Mouse (Mus musculus) hindbrain, postnatal 0 days (tissue): ENCODE measurements around the gene Arid1b. TPM values are rescaled to one million over a fixed set of nuclear protein-coding genes. Genes with fewer than 3 reads are reported as not detected.

Experiments
- ATAC-seq: fragments of 200-750 bp; cut with Nextera tagmentation; 2 replicates; pipeline ENCODE4 v1.8.0; 2017; ENCODE audit warnings: mild to moderate bottlenecking, moderate TSS enrichment, moderate library complexity
- DNase-seq: peaks from one replicate; pipeline ENCODE4 v3.0.0-alpha.2; 2015; ENCODE audit warnings: low spot score
- H3K27ac ChIP-seq: fragments of 300-500 bp; sonication (generic); 2 replicates; pipeline ENCODE4 v1.5.1; 2014; ENCODE audit warnings: mild to moderate bottlenecking
- H3K27me3 ChIP-seq: fragments of 300-500 bp; sonication (generic); 2 replicates; pipeline ENCODE4 v1.6.1; 2014; ENCODE audit warnings: low read length, mixed read lengths; ENCODE audit not compliant: insufficient read depth
- H3K36me3 ChIP-seq: fragments of 300-500 bp; sonication (generic); 2 replicates; pipeline ENCODE4 v1.6.1; 2014; ENCODE audit warnings: low read length, mixed read lengths; ENCODE audit not compliant: insufficient read depth
- H3K4me1 ChIP-seq: fragments of 300-500 bp; sonication (generic); 2 replicates; pipeline ENCODE4 v1.6.1; 2014; ENCODE audit warnings: antibody characterized with exemption, low read length, mixed read lengths; ENCODE audit not compliant: insufficient read depth
- H3K4me2 ChIP-seq: fragments of 300-500 bp; sonication (generic); 2 replicates; pipeline ENCODE4 v1.6.1; 2014; ENCODE audit warnings: low read depth, mild to moderate bottlenecking, low read length, moderate library complexity, mixed read lengths
- H3K4me3 ChIP-seq: fragments of 300-500 bp; sonication (generic); 2 replicates; pipeline ENCODE4 v1.5.1; 2014; ENCODE audit warnings: low read length
- H3K9ac ChIP-seq: fragments of 300-500 bp; sonication (generic); replicated peaks from 2 replicates; pipeline ENCODE4 v1.6.1; 2014; ENCODE audit warnings: mild to moderate bottlenecking, low read length, moderate library complexity, mixed read lengths
- H3K9me3 ChIP-seq: fragments of 300-500 bp; sonication (generic); 2 replicates; pipeline ENCODE4 v1.6.1; 2016; ENCODE audit warnings: low read length, mixed read lengths
- CTCF ChIP-seq: IDR thresholded peaks from 2 replicates; pipeline ENCODE4 v1.5.1; 2016; ENCODE audit warnings: antibody characterized with exemption, control low read depth, low read depth
- WGBS: fragments of 180-500 bp; shearing (Covaris S2); extraction: QIAGEN DNeasy Blood & Tissue Kit; methylation state at CpG from one replicate; pipeline ENCODE4 v1.1.7; 2014; 5-methylcytosine and 5-hydroxymethylcytosine counted together
- polyA plus RNA-seq: library from polyadenylated mRNA; unstranded; fragments of >200 nt; fragmentation: Nextera tagmentation; extraction: Ambion mirVana; gene quantifications from 2 replicates; pipeline ENCODE4 v1.2.1, GENCODE M21; 2015
- total RNA-seq: library from RNA; depleted of rRNA; stranded (reverse); fragments of >200 nt; gene quantifications from 2 replicates; pipeline ENCODE4 v1.2.3, GENCODE M21; 2014

Gene Arid1b
- total and polyA plus RNA-seq, 2 experiments from 2014 or later = 10.5 to 62.5 TPM

DNA sequence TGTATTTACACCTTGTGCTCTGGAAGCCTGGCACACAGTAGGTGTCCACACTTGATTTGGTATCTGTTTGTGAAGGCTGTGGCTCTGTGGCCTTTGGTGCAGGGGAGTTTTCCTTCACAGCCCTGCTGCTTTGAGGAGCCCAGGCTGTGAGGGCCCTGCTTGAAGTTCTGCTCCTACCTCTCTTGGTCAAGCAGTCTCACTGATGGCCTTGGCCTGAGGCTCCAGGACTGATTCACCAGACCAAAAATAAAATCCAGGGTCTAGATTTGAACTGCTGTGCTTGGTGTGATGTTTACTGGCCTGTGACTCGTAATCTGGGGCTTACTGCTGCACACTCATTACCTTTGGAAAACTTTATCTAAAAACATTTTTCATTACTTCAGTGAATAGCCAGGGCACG lies 45.7 kb downstream of the Arid1b start:
- 83% methylated on average over 2 of the region's 2 CpGs for WGBS
- ATAC-seq (no peak), DNase-seq (no peak)
- Histone ChIP-seq H3K27me3 (no peaks in the 10 kb centered on the region), H3K4me3 (no peak overlapping the region), H3K27ac (no peak overlapping the region), H3K36me3 (no peaks in the 10 kb centered on the region), H3K4me1 (0 out of 2 replicates have a peak, but pooled peaks cover 11% of the 10 kb centered on the region), H3K9me3 (no peaks in the 10 kb centered on the region), H3K9ac (no peak overlapping the region), H3K4me2 (no peak overlapping the region)
- TF ChIP-seq CTCF = no peak

DNA sequence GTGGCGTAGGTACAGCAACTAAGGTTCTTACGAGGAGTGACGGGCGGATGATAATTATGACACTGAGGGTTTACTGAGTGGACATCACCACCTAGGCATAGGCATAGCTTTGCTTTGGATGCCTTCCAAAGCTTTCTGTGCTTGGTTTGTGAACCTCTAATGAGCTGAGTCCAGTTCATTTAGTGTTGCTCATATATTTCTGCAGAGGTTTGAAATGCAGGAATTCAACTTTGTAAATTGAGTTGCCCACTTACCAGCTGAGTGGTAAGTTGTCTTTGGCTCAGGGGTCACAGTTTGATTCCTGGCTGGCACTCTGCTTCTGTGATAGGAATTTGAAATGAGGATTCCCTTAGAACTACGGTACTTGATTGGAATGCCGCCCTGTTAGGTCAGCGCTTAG lies 49.7 kb downstream of the Arid1b start:
- TF ChIP-seq CTCF = no peak
- Histone ChIP-seq H3K36me3 (no peaks in the 10 kb centered on the region), H3K27me3 (no peaks in the 10 kb centered on the region), H3K4me2 (no peak overlapping the region), H3K9me3 (no peaks in the 10 kb centered on the region), H3K4me3 (no peak overlapping the region), H3K27ac (no peak overlapping the region), H3K4me1 (no peaks in the 10 kb centered on the region), H3K9ac (no peak overlapping the region)
- no peak for ATAC-seq
- WGBS = 40% methylated on average over 7 of the region's 7 CpGs
- DNase-seq = peak; percentile 38

DNA sequence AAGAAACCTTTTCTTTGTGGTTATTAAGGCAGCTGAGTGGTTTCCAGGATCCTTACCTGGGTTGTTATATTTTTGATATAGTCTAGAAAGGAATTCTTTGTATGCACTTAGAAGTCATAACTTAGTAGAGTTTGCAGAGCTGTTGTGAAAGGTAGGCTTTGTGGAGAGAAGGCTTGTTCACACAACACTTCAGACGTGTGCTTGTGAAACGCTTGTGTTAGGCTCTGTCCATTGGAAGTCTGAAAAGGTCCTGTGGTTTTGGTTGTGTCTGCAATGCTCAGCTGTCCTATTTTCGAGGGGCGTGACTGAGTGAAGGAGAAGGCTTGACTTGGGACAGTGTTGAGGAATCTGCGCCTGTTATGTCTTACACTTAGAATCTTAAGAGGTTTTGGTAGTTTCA lies 51.5 kb downstream of the Arid1b start:
- ATAC-seq (no peak), DNase-seq (no peak)
- no peak for TF ChIP-seq CTCF
- H3K9ac ChIP-seq = no peak overlapping the region
- 87% methylated on average over 5 of the region's 5 CpGs for WGBS
- H3K27me3 ChIP-seq = no peaks in the 10 kb centered on the region
- peaks cover 6% of the 10 kb centered on the region; the same call in 1 of the 2 replicates for H3K4me1 ChIP-seq
- H3K27ac ChIP-seq = no peak overlapping the region
- H3K36me3 ChIP-seq = no peaks in the 10 kb centered on the region
- H3K4me3 ChIP-seq = no peak overlapping the region
- H3K4me2 ChIP-seq = no peak overlapping the region
- H3K9me3 ChIP-seq = no peaks in the 10 kb centered on the region

GRCm38 (mm10) chr17:5047373-5047772 lies 53.2 kb downstream of the Arid1b start:
- Histone ChIP-seq H3K4me2 (no peak overlapping the region), H3K27me3 (no peaks in the 10 kb centered on the region), H3K9ac (no peak overlapping the region), H3K36me3 (no peaks in the 10 kb centered on the region), H3K4me1 (peaks cover 7% of the 10 kb centered on the region; the same call in 1 of the 2 replicates), H3K9me3 (no peaks in the 10 kb centered on the region), H3K4me3 (no peak overlapping the region), H3K27ac (no peak overlapping the region)
- no peak for TF ChIP-seq CTCF
- DNase-seq = no peak
- 86% methylated on average over 4 of the region's 4 CpGs for WGBS
- no peak for ATAC-seq

GRCm38 (mm10) chr17:5050266-5050665 lies 56.1 kb downstream of the Arid1b start:
- no peak for TF ChIP-seq CTCF
- Histone ChIP-seq H3K4me1 (peaks cover 7% of the 10 kb centered on the region; the same call in 1 of the 2 replicates), H3K36me3 (0 out of 2 replicates have a peak, but pooled peaks cover 7% of the 10 kb centered on the region), H3K4me3 (no peak overlapping the region), H3K9me3 (no peaks in the 10 kb centered on the region), H3K27me3 (no peaks in the 10 kb centered on the region), H3K27ac (no peak overlapping the region), H3K4me2 (no peak overlapping the region), H3K9ac (no peak overlapping the region)
- ATAC-seq = no peak
- WGBS = 66% methylated on average over 8 of the region's 8 CpGs
- DNase-seq = no peak

- TF ChIP-seq CTCF = no peak
- Histone ChIP-seq H3K27ac (no peak overlapping the region), H3K36me3 (0 out of 2 replicates have a peak, but pooled peaks cover 7% of the 10 kb centered on the region), H3K9ac (no peak overlapping the region), H3K4me2 (no peak overlapping the region), H3K4me3 (no peak overlapping the region), H3K9me3 (no peaks in the 10 kb centered on the region), H3K4me1 (peaks cover 7% of the 10 kb centered on the region; the same call in 1 of the 2 replicates), H3K27me3 (no peaks in the 10 kb centered on the region)
- DNase-seq = no peak
- 72% methylated on average over 7 of the region's 7 CpGs for WGBS
- no peak for ATAC-seq
Measured at GRCm38 (mm10) chr17:5050970-5051530, 56.9 kb downstream of the Arid1b start.

DNA sequence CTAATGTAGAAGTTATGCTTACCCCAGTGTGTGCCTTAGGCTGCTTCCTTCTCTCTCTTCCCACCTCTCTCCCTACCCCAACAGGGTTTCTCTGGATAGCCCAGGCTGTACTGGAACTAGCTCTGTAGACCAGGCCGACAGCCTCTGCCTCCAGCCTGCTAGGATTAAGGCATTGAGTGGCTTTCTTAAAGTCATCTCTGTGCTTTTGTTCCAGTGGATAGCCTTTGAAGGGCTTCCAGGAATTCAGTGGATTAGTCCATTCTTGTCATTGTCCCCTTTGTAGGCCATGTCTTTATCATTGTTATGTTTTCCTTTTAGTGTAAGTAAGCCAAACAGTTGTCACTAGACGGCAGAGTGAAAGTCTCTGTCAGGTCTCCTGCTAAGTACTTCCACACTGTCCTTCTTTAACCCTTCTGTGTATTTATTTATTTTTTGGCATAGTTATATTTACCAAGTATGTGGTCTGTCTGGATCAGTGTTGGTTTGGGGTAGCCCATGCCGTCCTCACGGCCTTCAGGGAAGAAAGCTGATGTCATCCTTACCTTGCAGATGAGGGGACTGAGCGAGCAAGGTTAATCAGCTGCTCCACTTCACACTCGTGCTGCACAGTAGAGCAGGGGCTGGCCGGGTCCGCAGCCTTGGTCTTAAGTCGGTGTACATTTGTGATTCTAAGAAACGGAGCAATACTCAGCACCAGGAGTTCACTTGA lies 58.1 kb downstream of the Arid1b start:
- no peak overlapping the region for H3K4me3 ChIP-seq
- peaks cover 16% of the 10 kb centered on the region for H3K4me1 ChIP-seq
- 0 out of 2 replicates have a peak, but pooled peaks cover 7% of the 10 kb centered on the region for H3K36me3 ChIP-seq
- H3K27me3 ChIP-seq = no peaks in the 10 kb centered on the region
- TF ChIP-seq CTCF = no peak
- no peak for DNase-seq
- no peak for ATAC-seq
- no peak overlapping the region for H3K9ac ChIP-seq
- 60% methylated on average over 10 of the region's 10 CpGs for WGBS
- H3K4me2 ChIP-seq = no peak overlapping the region
- no peak overlapping the region for H3K27ac ChIP-seq
- no peaks in the 10 kb centered on the region for H3K9me3 ChIP-seq
